Mouse (Mus musculus): ENCODE results near the gene Gm765. TPM values are rescaled to one million over a fixed set of nuclear protein-coding genes. Genes with fewer than 3 reads are reported as not detected.

Gm765 gene
- total RNA-seq (2021) = not detected
- long read RNA-seq, experiment 1 = 0 reads
- long read RNA-seq, experiment 2 = 0 reads

- DNase-seq = no peak
Observed at GRCm38 (mm10) chr6:98342654-98343053, at the start of gene Gm765. Gene Gm765, minus strand, starts transcription at chr6:98342754.

GRCm38 (mm10) chr6:98385487-98385886 is 42.9 kb upstream of the Gm765 start:
- no peak for DNase-seq

DNA sequence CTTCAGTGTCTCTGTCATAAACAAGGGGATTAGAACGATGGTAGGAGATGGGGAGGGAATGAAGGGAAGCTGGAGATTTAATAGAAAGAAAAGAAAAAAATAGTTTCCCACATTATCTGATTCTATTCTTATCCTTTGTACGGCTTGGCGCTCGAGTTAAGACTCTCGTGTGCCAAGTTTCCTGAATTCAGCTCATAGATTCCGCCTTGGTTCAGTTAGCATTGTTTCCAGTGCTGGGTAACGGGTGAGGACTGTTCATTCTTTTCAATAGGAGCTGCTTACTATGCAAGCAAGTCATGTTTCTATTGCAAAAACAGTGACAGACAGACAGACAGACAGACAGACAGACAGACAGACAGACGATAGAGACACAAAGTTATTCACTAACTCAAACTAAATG is 41.9 kb upstream of the Gm765 start:
- no peak for DNase-seq

DNA sequence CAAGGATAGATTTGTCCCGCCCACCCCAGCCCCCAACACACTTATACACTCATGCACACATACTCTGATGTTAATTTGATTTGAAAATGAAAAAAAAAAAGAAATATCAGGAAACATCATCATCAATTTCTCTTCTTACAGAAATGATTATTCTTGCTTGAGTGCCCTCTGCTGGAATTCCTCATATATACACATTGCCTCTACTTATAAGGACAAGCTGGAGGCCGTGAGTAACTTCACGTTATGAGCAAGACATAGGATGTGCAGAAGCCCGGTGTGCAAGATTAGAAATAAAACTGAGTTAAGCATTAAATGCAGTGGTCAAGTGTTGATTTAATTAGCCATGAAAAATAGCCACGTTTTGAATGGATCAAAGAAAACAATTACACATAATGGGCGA is 40.9 kb upstream of the Gm765 start:
- peak; percentile 12 for DNase-seq

DNA sequence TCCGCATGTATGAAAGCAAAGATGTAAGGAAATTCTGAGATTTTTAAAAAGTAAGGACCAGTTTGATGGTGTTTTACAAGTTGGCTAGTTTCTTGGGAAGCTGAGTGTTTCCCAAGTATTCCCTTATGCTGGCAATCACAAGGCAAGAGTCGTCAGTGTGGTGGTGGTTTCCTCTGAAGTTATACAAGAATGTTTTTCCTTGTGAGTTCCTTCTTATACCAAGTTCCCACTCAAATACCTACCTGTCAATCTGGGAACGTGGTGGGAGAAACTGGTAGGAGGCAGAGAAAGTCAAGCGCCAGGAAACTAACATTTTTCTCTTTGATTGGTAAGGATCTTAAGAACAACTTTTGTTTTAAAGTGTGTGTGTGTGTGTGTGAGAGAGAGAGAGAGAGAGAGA is 23.6 kb upstream of the Gm765 start:
- DNase-seq = no peak

- no peak for DNase-seq
Observed at GRCm38 (mm10) chr6:98355271-98355670, 12.7 kb upstream of the Gm765 start.

- no peak for DNase-seq
Observed at GRCm38 (mm10) chr6:98353285-98353684, 10.7 kb upstream of the Gm765 start.

- no peak for DNase-seq
Observed at GRCm38 (mm10) chr6:98332714-98333113, 9.8 kb downstream of the Gm765 start.

DNA sequence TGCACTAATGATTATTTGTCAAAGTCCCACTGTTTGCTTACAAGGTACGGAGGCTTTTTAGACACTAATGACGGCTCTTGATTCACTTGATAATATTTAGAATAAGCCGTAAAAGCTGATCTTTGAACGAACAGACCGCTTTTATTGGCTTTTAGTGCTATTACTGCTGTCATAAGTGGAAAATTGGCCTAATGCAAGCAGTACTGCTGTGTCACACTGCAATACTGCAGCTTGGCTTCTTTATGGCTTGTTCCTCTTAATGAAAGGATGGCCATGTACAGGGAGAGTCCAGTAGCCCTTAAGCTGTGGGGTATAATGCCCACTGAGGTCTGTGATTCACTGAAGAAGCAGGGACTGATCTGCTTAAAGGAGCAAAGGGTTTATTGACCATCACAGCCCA is 30.9 kb downstream of the Gm765 start:
- DNase-seq = no peak

DNA sequence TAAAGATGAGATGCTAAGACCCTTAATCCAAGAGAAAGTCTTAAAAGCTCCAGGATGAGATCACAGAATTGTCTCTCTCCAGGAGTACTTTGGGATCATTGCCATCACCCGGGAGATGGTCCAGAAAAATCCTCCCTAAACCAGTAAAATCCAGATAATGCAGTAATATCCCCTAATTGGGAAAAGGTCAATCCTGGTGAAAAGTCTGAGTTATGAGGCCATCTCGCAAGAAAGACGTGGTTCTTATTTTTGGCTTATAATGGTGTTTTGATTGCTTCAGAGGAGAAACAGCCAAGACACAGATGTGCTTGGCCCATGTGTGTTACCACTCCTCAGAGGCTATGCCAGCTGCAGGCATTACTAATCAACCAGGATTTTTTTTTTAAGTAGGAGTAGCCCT is 34.9 kb downstream of the Gm765 start:
- DNase-seq = peak; percentile 7

DNA sequence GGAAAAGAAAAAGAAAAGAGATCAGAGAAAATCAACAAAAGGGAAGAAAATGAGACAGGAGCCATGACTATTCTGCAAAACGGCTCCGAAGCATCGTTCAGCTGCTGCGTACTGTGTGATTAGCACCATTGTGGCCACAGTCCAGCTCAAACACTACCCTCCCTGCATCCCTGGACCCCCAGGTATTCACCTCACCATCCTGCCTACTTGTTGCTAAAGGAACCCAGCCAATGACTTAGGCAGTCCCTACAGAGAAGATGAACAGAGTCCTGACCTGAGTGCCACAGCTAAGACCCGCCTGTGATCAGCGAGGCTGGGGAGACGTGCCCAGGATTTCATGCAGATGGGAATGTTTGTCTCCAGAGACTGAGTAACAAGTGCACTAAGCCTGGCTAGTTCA is 35.4 kb downstream of the Gm765 start:
- peak; percentile 1 for DNase-seq

DNA sequence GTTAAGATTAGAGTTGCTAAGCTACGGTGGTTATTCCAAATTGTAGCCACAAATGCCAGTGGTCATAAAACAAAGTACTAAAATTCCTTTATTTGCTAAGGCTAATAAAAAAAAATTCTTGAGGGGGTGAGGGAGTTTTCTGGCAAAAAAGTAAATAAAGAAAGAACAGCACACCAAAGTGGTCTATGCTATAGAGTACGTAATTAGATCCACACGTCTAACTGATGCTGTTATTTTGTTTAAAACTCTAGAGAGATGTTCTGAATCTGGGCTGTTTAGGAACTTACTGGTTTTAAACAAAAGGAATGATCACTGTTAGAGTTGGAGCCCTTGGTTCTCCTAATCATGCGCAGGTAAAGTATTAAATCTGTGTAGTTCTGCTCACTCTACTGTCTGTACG is 50.5 kb downstream of the Gm765 start:
- DNase-seq = no peak

- no peak for DNase-seq
Observed at GRCm38 (mm10) chr6:98288316-98288715, 54.2 kb downstream of the Gm765 start.

DNA sequence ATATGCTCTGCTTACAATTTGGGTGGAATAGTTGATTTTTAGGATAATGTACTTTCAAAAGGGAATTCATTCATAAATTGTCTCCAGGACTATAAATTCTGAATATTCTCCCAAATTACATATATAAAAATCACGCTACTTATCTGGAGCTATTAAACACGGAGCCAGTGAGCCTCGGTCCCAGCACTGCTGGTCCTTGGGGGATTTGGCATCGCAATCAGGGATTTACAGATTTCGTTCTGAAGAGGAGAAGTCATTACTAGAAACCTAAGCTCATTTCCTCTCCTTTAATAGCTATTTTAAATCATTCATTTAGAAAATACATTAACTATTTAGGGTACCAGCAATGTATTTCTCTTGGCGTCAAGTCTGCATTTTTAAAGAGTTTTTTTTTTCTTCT is 55.0 kb downstream of the Gm765 start:
- no peak for DNase-seq

DNA sequence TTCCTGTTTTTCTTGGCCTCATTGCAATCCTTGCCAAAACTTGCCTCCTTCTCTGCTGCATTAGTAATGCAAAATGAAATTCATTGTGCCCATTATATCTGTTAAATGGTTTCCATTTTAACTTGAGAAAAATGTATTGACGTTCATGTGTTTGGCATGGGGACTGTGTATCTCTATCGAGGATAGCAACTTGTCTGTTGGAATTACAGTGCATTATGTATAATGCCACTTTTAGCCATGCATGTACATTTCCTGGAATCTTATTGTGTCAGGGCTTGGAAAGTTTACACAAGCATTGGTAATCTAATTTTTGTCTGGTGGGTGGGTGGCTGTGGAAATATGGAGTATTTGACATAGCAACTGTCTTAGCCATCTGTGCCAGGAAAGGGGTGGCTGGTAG is 57.4 kb downstream of the Gm765 start:
- DNase-seq = no peak

DNA sequence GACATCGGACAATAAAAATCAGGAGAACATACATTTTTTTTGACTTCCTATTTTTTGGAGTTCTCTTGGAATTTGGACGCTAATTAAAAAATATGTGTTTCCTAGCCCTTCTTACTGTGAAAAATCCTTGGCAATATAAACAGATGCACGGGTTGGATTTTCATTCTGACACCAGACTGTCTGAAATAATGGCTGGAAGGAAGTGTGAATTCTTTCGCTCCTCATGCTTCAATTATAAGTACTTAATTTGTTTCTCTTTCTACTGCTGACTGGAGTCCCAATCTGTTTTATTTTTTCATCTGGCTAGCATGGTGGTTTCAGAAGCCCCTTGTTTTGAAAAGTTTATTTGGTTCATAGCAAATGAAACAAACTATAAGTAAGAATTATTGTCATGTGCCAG is 59.8 kb downstream of the Gm765 start:
- no peak for DNase-seq

GRCm38 (mm10) chr6:98271553-98271952 is 71.0 kb downstream of the Gm765 start:
- DNase-seq = peak; percentile 72

DNA sequence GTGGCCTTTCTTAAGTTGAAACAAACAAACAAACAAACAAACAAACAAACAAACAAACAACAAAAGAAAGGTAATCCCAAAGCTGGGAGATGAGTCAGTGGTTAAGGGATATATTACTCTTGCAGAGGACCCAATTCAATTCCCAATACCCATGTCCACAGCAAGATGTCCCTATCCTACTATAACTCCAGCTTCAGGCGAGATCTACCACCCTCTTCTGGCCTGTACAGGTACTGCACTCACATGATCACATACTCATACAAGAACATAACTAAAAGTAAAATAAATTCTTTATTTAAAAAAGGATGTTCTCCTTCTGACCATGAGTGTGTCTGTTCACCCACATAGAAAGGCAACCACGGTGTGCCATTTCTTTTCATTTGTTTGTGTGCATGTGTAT is 79.6 kb downstream of the Gm765 start:
- no peak for DNase-seq

DNA sequence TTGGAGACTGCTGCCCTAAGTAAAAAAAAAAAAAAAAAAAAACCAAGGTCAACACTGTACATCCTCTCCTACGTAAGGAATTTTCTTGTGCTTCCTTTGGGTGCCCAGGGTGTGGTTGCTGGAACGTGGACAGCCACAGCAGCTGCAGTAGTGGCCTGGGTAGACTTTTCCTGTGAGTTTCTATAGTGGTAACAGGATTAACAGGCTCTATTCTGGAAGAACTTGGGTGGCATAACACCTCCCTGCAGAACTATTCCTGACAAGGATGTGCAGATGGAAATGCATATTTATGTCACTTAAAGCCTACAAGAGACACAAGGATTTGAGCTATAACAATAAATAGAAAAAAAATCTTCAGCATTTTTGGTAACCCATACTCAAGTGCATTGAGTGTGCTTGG is 83.5 kb downstream of the Gm765 start:
- no peak for DNase-seq

DNA sequence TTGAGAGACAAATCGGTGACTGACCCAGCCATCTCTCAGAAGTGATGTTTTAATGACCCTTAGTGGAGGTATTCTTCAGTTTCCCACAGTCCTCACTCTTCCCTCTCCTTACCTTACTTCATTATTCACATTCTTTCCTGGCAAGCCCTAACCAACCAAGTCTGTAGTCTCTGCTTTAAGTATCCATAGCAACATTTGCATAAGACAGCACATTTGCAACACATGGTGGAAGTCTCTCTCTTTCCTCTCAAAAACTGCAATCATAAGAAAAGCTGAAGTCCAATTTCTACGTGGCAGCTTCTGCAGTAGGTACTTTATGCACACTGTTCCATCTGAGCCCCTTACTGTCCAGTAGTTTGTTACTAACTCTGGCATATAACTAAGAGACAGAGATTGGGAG is 96.1 kb downstream of the Gm765 start:
- DNase-seq = no peak

- no peak for DNase-seq
Observed at GRCm38 (mm10) chr6:98243186-98243585, 99.4 kb downstream of the Gm765 start.

GRCm38 (mm10) chr6:98240561-98241272 is 101.8 kb downstream of the Gm765 start:
- no peak for DNase-seq

GRCm38 (mm10) chr6:98234097-98234496 is 108.5 kb downstream of the Gm765 start:
- no peak for DNase-seq

- no peak for DNase-seq
Observed at GRCm38 (mm10) chr6:98223923-98224322, 118.6 kb downstream of the Gm765 start.

- DNase-seq = peak; percentile 2
Observed at GRCm38 (mm10) chr6:98221970-98222369, 120.6 kb downstream of the Gm765 start.
